In the genomic region with DNA sequence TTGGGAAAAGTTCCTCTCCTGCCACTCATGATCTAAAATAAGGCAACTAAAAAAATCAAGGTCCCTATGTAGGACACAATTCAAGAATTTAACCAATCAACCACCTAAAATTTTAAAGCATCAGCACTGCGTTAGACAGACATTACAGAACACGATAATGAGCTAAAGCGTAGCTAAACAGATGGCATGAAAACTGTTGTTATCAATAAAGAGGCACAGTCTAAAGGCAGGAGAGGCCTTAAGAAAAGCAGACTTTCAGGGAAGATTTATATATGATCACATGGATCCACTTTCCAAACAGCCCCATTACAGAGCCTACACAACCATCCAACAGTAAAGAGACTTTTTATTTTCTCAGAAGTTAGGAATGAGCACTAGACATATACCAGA, we compare ENCODE assay signal across 12 mouse cellular contexts. TPM values are rescaled to one million over a fixed set of nuclear protein-coding genes. Genes with fewer than 3 reads are reported as not detected.
DNase-seq lines count a peak whose midpoint lies in the region; ATAC-seq and TF ChIP-seq lines count a peak whose summit lies in the region.
"Had no signal": no experiment of that assay in that cellular context is flagged by ENCODE, and none has a peak within 500 bp of the region (broad histone marks: within the 10 kb centered on the region; RNA-seq: fewer than 3 reads in every experiment).

No protein-coding gene starts in this region.

- no peak overlapping the region for H3K4me2 ChIP-seq in forebrain, embryonic 11.5 days (ENCODE audit: low read depth, low read length, severe bottlenecking)
- no peak overlapping the region for H3K4me2 ChIP-seq in forebrain, embryonic 15.5 days (replicated peaks)
- no peak overlapping the region for H3K4me2 ChIP-seq in hindbrain, postnatal 0 days (ENCODE audit: low read depth, low read length)
- H3K4me2 ChIP-seq in midbrain, embryonic 16.5 days (ENCODE audit: low read length), result no peak overlapping the region
- no peak overlapping the region for H3K4me2 ChIP-seq in liver, embryonic 12.5 days
- H3K4me2 ChIP-seq: lung, embryonic 15.5 days had no signal

- no peak overlapping the region for H3K9ac ChIP-seq in forebrain, embryonic 11.5 days (ENCODE audit: low read length)
- H3K9ac ChIP-seq in forebrain, embryonic 15.5 days (replicated peaks), result no peak overlapping the region
- H3K9ac ChIP-seq in hindbrain, postnatal 0 days (replicated peaks; ENCODE audit: low read length), result no peak overlapping the region
- no peak overlapping the region for H3K9ac ChIP-seq in midbrain, embryonic 16.5 days (ENCODE audit: low read depth, low read length)
- no peak overlapping the region for H3K9ac ChIP-seq in liver, embryonic 12.5 days
- H3K9ac ChIP-seq: lung, embryonic 15.5 days had no signal

- H3K27me3 ChIP-seq in forebrain, embryonic 11.5 days (ENCODE audit: control insufficient read depth, insufficient read depth, low read length), result no peaks in the 10 kb centered on the region
- H3K27me3 ChIP-seq in forebrain, embryonic 15.5 days, result no peaks in the 10 kb centered on the region
- no peaks in the 10 kb centered on the region for H3K27me3 ChIP-seq in hindbrain, postnatal 0 days (ENCODE audit: insufficient read depth, low read length)
- H3K27me3 ChIP-seq in midbrain, embryonic 16.5 days (ENCODE audit: control insufficient read depth, insufficient read depth, low read depth, low read length), result no peaks in the 10 kb centered on the region
- peaks cover 6% of the 10 kb centered on the region; the same call in 1 of the 2 replicates for H3K27me3 ChIP-seq in liver, embryonic 12.5 days (replicated peaks)
- H3K27me3 ChIP-seq: lung, embryonic 15.5 days had no signal

- H3K36me3 ChIP-seq in forebrain, embryonic 11.5 days (ENCODE audit: control insufficient read depth, insufficient read depth, low read length), result no peaks in the 10 kb centered on the region
- no peaks in the 10 kb centered on the region for H3K36me3 ChIP-seq in forebrain, embryonic 15.5 days
- H3K36me3 ChIP-seq in hindbrain, postnatal 0 days (ENCODE audit: insufficient read depth, low read length), result no peaks in the 10 kb centered on the region
- no peaks in the 10 kb centered on the region for H3K36me3 ChIP-seq in midbrain, embryonic 16.5 days (ENCODE audit: control insufficient read depth, insufficient read depth, low read length)
- no peaks in the 10 kb centered on the region for H3K36me3 ChIP-seq in liver, embryonic 12.5 days
- H3K36me3 ChIP-seq: lung, embryonic 15.5 days had no signal

- no peak overlapping the region for H3K4me3 ChIP-seq in forebrain, embryonic 11.5 days (ENCODE audit: low read depth, low read length)
- no peak overlapping the region for H3K4me3 ChIP-seq in forebrain, embryonic 15.5 days
- H3K4me3 ChIP-seq in hindbrain, postnatal 0 days (ENCODE audit: low read length), result no peak overlapping the region
- H3K4me3 ChIP-seq in midbrain, embryonic 16.5 days (ENCODE audit: low read depth, low read length), result no peak overlapping the region
- H3K4me3 ChIP-seq in liver, embryonic 12.5 days, result no peak overlapping the region
- H3K4me3 ChIP-seq: lung, embryonic 15.5 days had no signal

- TF ChIP-seq CTCF in hindbrain, postnatal 0 days (IDR thresholded peaks at IDR 0.05; ENCODE audit: low read depth), result no peak

- no peaks in the 10 kb centered on the region for H3K4me1 ChIP-seq in forebrain, embryonic 11.5 days (replicated peaks; ENCODE audit: control insufficient read depth, insufficient read depth, low read length)
- peaks cover 7% of the 10 kb centered on the region for H3K4me1 ChIP-seq in forebrain, embryonic 15.5 days
- no peaks in the 10 kb centered on the region for H3K4me1 ChIP-seq in hindbrain, postnatal 0 days (ENCODE audit: insufficient read depth, low read length)
- H3K4me1 ChIP-seq in midbrain, embryonic 16.5 days (ENCODE audit: control insufficient read depth, insufficient read depth, low read length), result 0 out of 2 replicates have a peak, but pooled peaks cover 2% of the 10 kb centered on the region
- no peaks in the 10 kb centered on the region for H3K4me1 ChIP-seq in liver, embryonic 12.5 days
- H3K4me1 ChIP-seq: lung, embryonic 15.5 days had no signal

- no peak overlapping the region for H3K27ac ChIP-seq in forebrain, embryonic 11.5 days (ENCODE audit: low read depth, low read length)
- H3K27ac ChIP-seq in forebrain, embryonic 15.5 days (replicated peaks), result no peak overlapping the region
- H3K27ac ChIP-seq in hindbrain, postnatal 0 days, result no peak overlapping the region
- no peak overlapping the region for H3K27ac ChIP-seq in midbrain, embryonic 16.5 days (ENCODE audit: low read length)
- H3K27ac ChIP-seq in liver, embryonic 12.5 days, result no peak overlapping the region
- H3K27ac ChIP-seq: lung, embryonic 15.5 days had no signal

- 90% methylated on average over 3 of the region's 3 CpGs for WGBS in forebrain, embryonic 11.5 days
- WGBS in forebrain, embryonic 15.5 days, result 66% methylated on average over 3 of the region's 3 CpGs
- 76% methylated on average over 3 of the region's 3 CpGs for WGBS in hindbrain, postnatal 0 days
- 86% methylated on average over 3 of the region's 3 CpGs for WGBS in midbrain, embryonic 16.5 days
- WGBS in liver, embryonic 12.5 days (ENCODE audit: insufficient replicate concordance), result 84% methylated on average over 3 of the region's 3 CpGs

- no peak for DNase-seq in forebrain, embryonic 11.5 days (ENCODE audit: low spot score)
- no peak for DNase-seq in hindbrain, postnatal 0 days (ENCODE audit: low spot score)
- DNase-seq in right cerebral cortex, adult 2 months (ENCODE audit: low spot score in 2 of 2), result no peak
- no peak for DNase-seq in thymus, postnatal 25 days

- ATAC-seq in forebrain, embryonic 11.5 days (replicated peaks; ENCODE audit: low FRiP score), result peak; percentile 37; the same call in 1 of the 2 replicates
- ATAC-seq in forebrain, embryonic 15.5 days (replicated peaks), result peak; percentile 72
- ATAC-seq in hindbrain, postnatal 0 days, result peak; percentile 57
- 0 out of 2 replicates have a peak, but pooled peaks have one; percentile 3 for ATAC-seq in midbrain, embryonic 16.5 days
- ATAC-seq in liver, embryonic 12.5 days, result no peak

- H3K9me3 ChIP-seq in forebrain, embryonic 11.5 days (ENCODE audit: control insufficient read depth, low read length), result no peaks in the 10 kb centered on the region
- no peaks in the 10 kb centered on the region for H3K9me3 ChIP-seq in forebrain, embryonic 15.5 days
- no peaks in the 10 kb centered on the region for H3K9me3 ChIP-seq in hindbrain, postnatal 0 days (ENCODE audit: low read length)
- no peaks in the 10 kb centered on the region for H3K9me3 ChIP-seq in midbrain, embryonic 16.5 days (replicated peaks; ENCODE audit: control insufficient read depth, low read length, poor library complexity, severe bottlenecking)
- H3K9me3 ChIP-seq in liver, embryonic 12.5 days (replicated peaks), result no peaks in the 10 kb centered on the region
- H3K9me3 ChIP-seq: lung, embryonic 15.5 days had no signal

RNA-seq across cellular contexts. Expression of a gene that starts 12.5 kb away (rescaled TPM):
- polyA plus RNA-seq in forebrain, embryonic 11.5 days (2014; fragmentation: Nextera tagmentation; extraction: Ambion mirVana), result 24.2 and 24.5 TPM in 2 replicates
- 10.3 and 11.2 TPM in 2 replicates for polyA plus RNA-seq in forebrain, embryonic 15.5 days (2015; fragmentation: Nextera tagmentation; extraction: Ambion mirVana)
- total RNA-seq in hindbrain, postnatal 0 days (2014; rRNA removed), result 21.9 and 26.3 TPM in 2 replicates
- polyA plus RNA-seq in hindbrain, postnatal 0 days (2015; fragmentation: Nextera tagmentation; extraction: Ambion mirVana), result 6.1 and 6.8 TPM in 2 replicates
- polyA plus RNA-seq in midbrain, embryonic 16.5 days (2015; fragmentation: Nextera tagmentation; extraction: Ambion mirVana), result 5.2 and 6.8 TPM in 2 replicates
- polyA plus RNA-seq in liver, embryonic 12.5 days (2016; fragmentation: Nextera tagmentation; extraction: Ambion mirVana), result 6.3 and 7.2 TPM in 2 replicates

RNA-seq across cellular contexts. Expression of a gene that starts 16.4 kb away (rescaled TPM):
- polyA plus RNA-seq in forebrain, embryonic 11.5 days (2014; fragmentation: Nextera tagmentation; extraction: Ambion mirVana), result 60.7 and 60.8 TPM in 2 replicates
- polyA plus RNA-seq in forebrain, embryonic 15.5 days (2015; fragmentation: Nextera tagmentation; extraction: Ambion mirVana), result 48.7 and 52.2 TPM in 2 replicates
- 12.6 and 13.3 TPM in 2 replicates for total RNA-seq in hindbrain, postnatal 0 days (2014; rRNA removed)
- polyA plus RNA-seq in hindbrain, postnatal 0 days (2015; fragmentation: Nextera tagmentation; extraction: Ambion mirVana), result 57.3 and 59.3 TPM in 2 replicates
- 48.3 and 50.7 TPM in 2 replicates for polyA plus RNA-seq in midbrain, embryonic 16.5 days (2015; fragmentation: Nextera tagmentation; extraction: Ambion mirVana)
- 21.8 and 22.2 TPM in 2 replicates for polyA plus RNA-seq in liver, embryonic 12.5 days (2016; fragmentation: Nextera tagmentation; extraction: Ambion mirVana)

RNA-seq across cellular contexts. Expression of a gene that starts 16.4 kb away (rescaled TPM):
- polyA plus RNA-seq in forebrain, embryonic 11.5 days (2014; fragmentation: Nextera tagmentation; extraction: Ambion mirVana), result 0.08 and 0.27 TPM in 2 replicates
- 0.06 and 0.14 TPM in 2 replicates for polyA plus RNA-seq in forebrain, embryonic 15.5 days (2015; fragmentation: Nextera tagmentation; extraction: Ambion mirVana)
- 0.36 and 0.37 TPM in 2 replicates for total RNA-seq in hindbrain, postnatal 0 days (2014; rRNA removed)
- 0.08 and 0.11 TPM in 2 replicates for polyA plus RNA-seq in hindbrain, postnatal 0 days (2015; fragmentation: Nextera tagmentation; extraction: Ambion mirVana)
- polyA plus RNA-seq in midbrain, embryonic 16.5 days (2015; fragmentation: Nextera tagmentation; extraction: Ambion mirVana), result 0.13 and 0.16 TPM in 2 replicates
- 0.04 TPM in 2 replicates for polyA plus RNA-seq in liver, embryonic 12.5 days (2016; fragmentation: Nextera tagmentation; extraction: Ambion mirVana)
- total RNA-seq: heart, adult 18-20 months; liver, adult 2 months had no signal
- polyA plus RNA-seq: activated CD4-positive, CD25-positive, alpha-beta regulatory T cell, adult 4 months; liver, adult 2 months had no signal

RNA-seq across cellular contexts. Expression of a gene that starts 41.2 kb away (rescaled TPM):
- polyA plus RNA-seq in forebrain, embryonic 11.5 days (2014; fragmentation: Nextera tagmentation; extraction: Ambion mirVana), result not detected in 2 replicates
- polyA plus RNA-seq in forebrain, embryonic 15.5 days (2015; fragmentation: Nextera tagmentation; extraction: Ambion mirVana), result not detected in 2 replicates
- total RNA-seq in hindbrain, postnatal 0 days (2014; rRNA removed), result 0.07 TPM in 1 of 2 replicates, not detected in the other
- not detected in 2 replicates for polyA plus RNA-seq in hindbrain, postnatal 0 days (2015; fragmentation: Nextera tagmentation; extraction: Ambion mirVana)
- polyA plus RNA-seq in midbrain, embryonic 16.5 days (2015; fragmentation: Nextera tagmentation; extraction: Ambion mirVana), result 0.11 TPM in 1 of 2 replicates, not detected in the other
- 0.30 and 0.37 TPM in 2 replicates for polyA plus RNA-seq in liver, embryonic 12.5 days (2016; fragmentation: Nextera tagmentation; extraction: Ambion mirVana)
- total RNA-seq: heart, adult 18-20 months; layer of hippocampus, postnatal 25 days; liver, adult 2 months had no signal
- polyA plus RNA-seq: activated CD4-positive, CD25-positive, alpha-beta regulatory T cell, adult 4 months; liver, adult 2 months had no signal
